Mouse (Mus musculus) cerebellum, postnatal 25 days (tissue): ENCODE data around the gene Slc38a11.

ENCODE experiments used
- DNase-seq, 2 experiments: peaks; one replicate each; pipeline ENCODE4 v3.0.0; 2021; ENCODE audit warnings: mixed read lengths in 2 of 2

The Slc38a11 gene

DNA sequence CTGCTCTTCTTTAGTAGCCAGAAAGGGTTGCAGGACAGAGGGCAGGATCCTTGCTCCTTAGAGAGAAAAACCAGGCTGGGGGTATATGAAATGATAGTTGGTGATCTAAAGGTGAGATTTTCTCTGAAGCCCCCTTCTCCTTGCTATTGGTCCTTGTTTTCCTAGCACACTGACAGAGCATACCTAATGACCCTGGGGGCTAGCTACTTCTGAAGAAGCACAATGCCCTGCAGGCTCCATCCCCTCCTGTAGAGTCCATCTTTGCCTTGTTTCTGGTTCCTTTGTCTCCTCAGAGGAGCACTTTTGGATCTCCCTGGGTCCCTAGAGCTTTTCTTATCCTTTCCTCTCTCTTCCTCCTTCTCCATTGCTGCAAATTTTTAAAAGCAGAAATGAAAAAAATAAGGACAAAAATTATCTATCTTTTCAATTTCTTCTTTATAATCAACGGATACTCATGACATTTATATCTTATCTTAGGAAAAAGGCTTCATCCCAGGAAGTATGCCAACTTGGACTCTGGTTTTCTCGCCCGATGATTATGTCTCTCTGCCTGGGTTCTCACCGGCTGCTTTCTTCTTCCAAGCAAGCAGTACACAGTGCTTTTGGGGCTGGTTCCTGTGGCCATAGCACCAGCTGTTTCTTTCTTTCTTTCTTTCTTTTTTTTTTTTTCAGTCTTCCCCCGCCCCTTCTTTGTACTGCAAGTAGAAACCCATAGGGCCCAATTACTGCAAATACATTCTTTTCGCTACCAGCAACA, 41.7 kb downstream of the Slc38a11 start:
- DNase-seq = no peak

DNA sequence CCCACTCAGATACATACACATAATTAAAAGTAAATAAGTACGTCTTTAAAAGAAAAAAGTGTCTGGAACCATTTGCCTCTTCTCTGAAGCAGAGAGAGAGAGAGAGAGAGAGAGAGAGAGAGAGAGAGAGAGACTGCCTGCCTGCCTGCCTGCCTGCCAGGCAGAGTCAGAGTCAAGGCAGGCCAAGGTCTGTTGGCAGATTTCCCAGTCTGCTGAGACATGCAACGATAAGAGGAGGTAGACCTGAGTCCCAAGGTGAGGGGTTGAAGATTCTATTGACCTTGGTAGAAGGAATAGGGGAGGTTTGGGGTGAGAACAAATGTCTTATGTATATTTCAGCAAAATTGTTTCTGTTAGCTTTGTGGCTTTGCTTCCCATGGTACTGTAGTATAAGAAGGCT, 42.9 kb downstream of the Slc38a11 start:
- peak in 1 of 2 experiments; percentile 18 for DNase-seq

DNA sequence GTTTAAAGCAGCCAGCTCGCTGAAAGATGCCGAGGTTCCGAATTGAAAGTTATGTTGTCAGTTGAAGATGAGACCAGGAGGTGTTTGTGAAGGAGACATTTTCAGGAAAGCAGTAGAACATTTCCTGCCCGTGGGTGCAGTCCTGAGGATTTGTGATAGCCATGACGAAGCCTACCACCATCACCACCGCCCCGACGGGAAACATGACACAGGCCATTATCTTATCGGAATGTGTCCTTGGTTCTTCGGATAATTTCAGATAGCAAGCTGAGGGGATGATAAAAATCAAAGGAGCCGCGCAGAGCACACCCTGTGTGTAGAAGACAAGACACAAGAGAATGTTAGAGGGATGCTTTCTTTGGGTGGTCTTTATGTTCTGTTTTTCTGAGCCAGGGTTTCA, 47.1 kb downstream of the Slc38a11 start:
- DNase-seq = no peak

DNA sequence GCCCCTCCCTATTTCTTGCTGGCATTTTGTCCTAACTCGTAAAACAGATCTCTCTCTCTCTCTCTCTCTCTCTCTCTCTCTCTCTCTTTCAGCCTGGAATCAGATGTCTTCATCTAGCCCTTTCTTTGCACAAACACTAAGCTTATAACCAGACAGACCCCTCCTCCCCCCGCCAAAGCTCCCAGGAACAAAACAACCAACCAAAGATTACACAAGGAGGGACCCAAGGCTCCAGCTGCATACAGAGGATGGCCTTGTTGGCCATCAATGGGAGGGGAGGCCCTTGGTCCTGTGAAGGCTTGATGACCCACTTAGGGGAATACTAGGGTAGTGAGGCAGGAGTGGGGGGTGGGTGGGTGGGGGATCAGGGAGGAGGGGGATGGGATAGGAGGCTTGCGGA, 52.6 kb downstream of the Slc38a11 start:
- DNase-seq = no peak

DNA sequence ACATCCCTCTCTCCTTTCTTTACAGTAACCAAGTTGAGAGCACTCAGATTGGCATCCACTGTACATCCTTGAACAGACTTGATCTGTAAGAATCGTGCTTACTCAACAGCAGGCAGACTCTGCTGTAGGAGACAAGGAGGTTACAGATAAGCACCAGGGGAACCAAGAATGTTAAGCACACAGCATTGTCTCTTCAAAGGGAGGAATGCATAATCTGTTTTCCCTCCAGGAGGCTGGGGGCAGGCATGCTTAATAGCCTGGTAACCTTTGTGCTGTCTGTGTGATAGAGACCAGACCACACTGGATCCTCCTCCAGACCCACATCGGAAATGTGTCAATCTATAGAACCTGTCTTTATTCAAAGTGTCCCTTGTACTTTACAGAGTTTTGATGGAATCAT, 67.3 kb downstream of the Slc38a11 start:
- DNase-seq = no peak

DNA sequence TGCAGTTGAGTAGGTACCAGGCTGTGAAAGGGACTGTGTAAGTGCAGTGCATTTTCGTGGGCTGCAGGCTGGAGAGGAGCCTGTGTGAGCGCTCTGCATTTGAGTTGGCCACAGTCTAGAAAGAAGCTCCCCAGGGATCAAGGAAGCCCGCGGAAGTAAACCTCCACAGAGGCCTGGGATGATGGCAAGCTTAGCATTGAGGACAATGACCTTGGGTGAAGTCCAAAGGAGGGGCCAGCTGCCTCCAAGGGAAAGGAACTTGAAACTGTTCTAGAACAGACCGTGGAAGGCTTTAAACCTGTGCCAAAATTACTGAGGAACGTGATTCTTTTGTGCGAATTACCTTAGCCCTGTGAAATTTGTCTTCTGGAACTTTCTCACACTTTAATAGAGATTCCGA, 69.7 kb downstream of the Slc38a11 start:
- no peak for DNase-seq

DNA sequence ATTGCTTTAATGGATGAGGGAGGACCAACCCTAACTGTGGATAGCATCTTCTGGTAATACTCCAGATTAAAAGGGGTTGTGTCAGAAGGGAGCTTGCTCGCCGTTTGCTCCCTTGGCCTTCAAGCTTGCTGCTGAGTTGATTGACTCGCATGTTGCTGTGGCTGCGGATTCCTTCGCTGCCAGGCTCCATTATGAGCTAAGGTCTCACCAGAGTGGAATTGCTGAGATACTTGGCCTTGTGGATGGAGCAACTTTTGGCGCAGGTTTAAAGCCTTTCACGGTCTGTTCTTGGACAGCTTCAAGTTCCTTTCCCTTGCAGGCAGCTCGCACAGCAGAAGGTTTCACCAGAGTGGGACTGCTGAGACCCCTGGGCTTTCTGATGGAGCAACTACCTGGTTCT, 70.4 kb downstream of the Slc38a11 start:
- no peak for DNase-seq

DNA sequence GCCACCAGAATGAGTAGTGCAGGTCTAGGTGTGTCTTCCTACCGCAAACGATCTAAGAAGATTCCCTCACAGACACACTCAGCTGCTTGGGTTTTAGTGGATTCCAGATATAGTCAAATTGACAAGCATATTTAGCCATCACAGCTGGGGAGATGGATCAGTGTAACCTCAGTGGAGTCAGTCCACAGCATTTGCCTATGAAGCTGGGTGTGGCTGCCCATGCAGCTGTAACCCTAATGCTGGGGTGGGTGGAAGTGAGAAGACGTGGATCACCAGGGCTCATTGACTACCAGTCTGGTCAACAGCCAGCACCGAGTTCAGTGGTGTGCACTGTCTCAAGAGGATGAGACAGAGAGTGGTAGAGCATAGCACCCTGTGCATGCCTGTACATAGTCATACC, 74.1 kb downstream of the Slc38a11 start:
- DNase-seq = no peak

DNA sequence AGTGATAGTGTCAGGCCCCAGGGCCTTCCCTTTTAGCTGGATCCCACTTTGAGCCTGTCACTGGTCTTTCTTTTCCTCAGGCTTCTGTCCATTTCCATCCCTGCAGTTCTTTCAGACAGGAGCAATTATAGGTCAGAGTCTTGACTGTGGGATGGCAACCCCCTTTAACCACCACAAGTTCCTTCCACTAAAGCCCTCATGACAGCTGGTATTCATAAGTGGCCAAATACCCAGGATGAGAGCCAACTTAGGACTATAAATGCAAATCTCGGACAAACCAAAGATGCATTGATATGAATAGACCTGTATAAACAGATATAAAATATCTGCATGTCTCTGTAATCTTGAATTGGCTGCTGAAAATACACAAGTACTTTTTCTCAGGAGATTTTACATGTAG, 75.1 kb downstream of the Slc38a11 start:
- DNase-seq = no peak

DNA sequence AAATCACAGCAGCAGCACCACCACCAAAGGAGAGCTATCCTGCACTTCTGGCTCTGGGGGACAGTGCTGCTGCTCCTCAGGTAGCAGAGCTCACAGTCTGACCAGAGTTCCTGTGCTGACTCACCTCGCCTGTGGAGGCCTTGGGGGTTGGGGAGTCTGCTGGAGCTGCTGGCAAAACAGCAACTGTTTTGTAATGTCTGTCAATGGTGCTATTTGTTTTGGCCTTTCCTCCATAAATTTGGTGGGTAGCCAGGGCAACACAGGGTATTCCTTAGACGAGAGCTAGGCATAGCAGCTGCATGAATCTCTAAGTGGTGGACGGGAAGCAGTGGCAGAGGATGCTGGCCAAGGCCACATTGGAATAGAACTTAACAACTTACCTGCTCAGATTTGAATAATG, 78.5 kb downstream of the Slc38a11 start:
- peak in 1 of 2 experiments; percentile 7 for DNase-seq

DNA sequence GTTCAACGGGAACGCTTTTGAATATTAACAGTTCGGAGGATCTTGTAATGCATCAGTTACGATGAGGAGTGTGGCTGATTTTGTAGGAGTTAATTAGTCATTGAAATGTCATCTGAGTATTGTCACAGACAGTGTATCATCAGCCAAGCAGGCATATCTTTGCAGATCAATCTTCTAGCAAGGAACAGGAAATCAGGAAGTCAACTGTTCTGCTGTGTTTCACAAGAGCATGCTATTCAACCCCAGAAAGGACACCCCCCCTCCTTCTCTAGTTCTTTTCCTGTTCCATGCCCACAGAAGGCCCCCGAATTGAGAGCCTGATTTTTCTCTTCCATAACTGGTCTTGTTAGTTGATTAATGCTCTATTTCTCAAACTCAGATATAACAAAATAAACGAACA, 80.9 kb downstream of the Slc38a11 start:
- DNase-seq = no peak

DNA sequence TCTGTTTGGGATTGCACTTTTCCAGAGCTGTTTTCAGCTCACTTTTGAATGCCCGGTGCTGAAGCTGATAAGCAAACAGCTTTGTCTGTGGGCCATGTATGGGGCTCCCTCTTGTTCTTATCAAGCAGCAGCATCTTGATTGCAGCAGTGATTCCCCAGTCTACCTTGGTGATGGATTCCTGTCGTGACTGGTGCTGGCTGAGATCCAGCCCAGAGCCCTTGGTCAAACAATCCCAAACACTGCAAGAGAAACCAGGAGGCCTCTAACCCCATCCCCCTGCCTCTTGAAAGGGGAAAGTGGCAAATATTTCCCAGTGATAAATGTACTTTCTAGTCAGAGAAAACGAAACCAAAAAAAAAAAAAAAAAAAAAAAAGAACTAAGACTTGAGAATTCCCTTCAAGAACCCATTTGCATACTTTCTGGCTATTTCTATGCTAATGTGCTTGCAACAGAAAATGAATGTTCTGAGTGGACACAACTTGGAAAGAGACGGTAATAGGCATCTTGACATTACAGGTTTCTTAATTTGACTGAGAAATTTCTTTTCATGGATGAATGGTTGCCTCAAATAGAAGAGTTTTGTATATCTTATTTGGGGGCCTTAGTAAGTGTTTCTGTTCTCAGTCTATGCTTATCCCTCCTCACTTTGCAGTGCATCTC, 84.7 kb downstream of the Slc38a11 start:
- peak in 1 of 2 experiments; percentile 3 for DNase-seq

DNA sequence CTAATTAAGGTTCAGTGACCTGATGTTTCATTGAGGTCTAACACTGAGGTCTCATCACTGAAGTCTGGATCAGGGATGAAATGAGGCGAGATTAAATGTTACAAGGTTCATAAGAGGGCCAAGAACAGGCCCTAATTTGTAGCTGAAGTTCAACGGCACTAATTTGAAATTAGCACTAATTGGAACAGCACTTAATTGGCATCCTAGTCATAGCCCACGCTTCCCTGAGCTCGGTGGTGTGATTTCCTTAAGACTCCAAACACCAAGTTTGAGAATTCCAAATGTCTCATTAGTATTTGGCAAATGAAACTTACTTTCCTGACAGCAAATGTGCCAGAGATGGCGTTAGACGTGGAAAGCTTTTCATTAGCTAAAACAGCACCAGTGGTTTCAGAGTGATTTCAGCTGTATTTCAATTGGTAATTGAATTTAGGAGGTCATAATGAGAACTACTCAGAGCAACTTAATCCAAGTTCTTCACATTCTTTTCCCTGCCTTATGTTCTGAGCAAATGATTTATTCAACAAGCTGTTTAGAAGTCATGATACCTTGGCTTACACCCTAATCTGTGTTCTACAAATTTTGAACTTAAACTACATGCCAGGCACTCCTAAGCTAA, 88.3 kb downstream of the Slc38a11 start:
- DNase-seq = no peak

DNA sequence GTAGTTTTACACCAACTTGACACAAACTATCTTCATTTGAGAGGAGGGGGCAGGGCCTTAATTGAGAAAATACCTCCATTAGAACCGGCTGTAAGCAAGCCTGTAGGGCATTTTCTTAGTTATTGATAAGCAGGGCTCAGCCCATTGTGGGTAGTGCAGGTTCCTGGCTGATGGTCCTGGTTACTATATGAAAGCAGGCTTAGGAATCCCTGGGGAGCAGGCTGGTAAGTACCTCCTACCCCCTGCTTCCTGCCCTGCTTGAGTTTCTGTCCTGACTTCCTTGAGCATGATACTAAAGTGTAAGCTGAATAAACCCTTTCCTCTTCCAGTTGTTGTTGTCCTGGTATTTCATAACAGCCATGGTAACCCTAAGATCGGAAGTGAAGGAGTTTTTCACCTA, 89.9 kb downstream of the Slc38a11 start:
- no peak for DNase-seq

DNA sequence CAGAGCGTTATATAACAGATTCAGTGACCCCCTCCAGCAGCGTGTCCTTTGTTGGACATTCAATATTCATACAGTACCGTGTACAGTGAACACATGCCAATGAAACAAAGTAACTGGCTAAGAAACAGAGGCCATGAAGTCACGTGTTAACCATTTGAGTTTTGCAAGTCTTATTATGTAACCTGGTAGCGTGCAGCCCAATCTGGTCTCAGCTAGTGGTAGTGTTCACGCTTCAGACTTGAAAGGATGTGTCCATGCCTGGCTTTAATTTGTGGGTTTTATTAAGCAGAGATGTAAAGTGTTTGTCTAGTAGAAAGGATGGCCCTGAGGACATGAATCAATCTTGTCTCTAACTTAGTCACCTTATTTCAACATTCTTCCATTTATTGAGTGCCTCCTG, 95.1 kb downstream of the Slc38a11 start:
- no peak for DNase-seq

DNA sequence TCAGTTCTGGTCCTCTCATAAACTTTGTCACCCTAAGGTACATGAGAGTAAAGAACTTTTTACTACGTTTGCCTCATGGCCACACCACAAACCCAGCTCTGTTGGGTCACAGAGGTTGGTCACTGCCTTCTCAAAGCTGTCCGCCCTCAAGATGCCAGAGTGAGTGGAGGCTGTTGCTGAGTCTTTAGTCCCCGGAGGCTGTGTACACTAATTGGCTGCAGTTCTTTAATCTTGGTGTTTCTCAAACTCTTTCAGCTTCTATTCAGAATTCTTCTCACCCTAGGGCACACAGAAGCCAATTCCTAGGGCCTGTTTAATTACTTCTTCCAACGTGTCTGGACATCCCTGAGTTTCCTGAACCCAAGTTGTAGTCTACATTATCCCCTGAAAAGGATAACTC, 96.0 kb downstream of the Slc38a11 start:
- DNase-seq = no peak

DNA sequence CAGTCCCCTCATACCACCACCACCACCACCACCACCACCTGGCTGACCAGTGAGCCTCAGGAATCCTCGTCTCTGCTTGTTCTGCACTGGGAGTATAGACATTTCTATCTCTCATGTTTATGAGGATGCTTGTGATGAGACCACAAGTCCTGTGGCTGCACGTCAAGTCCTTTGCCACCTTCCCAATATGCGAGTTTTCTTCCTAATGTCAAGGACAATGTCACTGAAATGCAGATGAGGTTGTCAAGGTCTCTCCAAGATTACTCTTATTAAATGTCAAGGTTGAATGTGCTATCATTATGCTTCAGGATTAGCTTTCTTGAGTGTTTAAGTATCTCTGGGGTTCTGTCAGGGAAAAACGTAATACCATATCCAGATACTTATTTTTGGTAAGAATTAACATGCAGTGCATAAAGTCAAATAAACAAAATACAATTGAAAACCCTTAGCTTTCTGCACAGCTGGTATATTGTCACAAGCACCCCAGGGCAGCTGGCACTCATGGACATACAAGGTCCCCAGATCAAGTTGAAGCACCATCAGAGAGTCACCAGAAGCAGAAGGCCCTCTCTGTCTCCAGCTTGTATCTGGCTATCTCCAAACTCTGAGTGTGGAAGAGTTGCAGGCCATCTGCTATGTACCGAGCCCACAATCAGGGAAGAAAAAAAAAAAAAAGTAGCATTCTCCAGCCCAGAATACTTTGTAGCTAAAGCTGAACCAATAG, 97.1 kb downstream of the Slc38a11 start:
- no peak for DNase-seq
